Mouse (Mus musculus) midbrain, embryonic 11.5 days (tissue): Measurements from ENCODE around the gene Fam107a. TPM values are rescaled to one million over a fixed set of nuclear protein-coding genes. Genes with fewer than 3 reads are reported as not detected.

Experiments
- ATAC-seq: fragments of 200-750 bp; cut with Nextera tagmentation; 2 replicates; pipeline ENCODE4 v1.8.0; 2017; ENCODE audit warnings: moderate TSS enrichment, moderate library complexity; ENCODE audit not compliant: low FRiP score
- DNase-seq: peaks from one replicate; pipeline ENCODE4 v3.0.0; 2015; ENCODE audit warnings: low spot score; ENCODE audit errors: missing footprints
- H3K27ac ChIP-seq: fragments of 300-500 bp; sonication (generic); 2 replicates; pipeline ENCODE4 v1.5.1; 2014; ENCODE audit warnings: low read depth, low read length
- H3K27me3 ChIP-seq: fragments of 300-500 bp; sonication (generic); 2 replicates; pipeline ENCODE4 v1.6.1; 2014; ENCODE audit warnings: mild to moderate bottlenecking, low read length, moderate library complexity, mixed read lengths; ENCODE audit not compliant: control insufficient read depth, insufficient read depth
- H3K36me3 ChIP-seq: fragments of 300-500 bp; sonication (generic); 2 replicates; pipeline ENCODE4 v1.6.1; 2014; ENCODE audit warnings: mild to moderate bottlenecking, low read length, moderate library complexity, mixed read lengths; ENCODE audit not compliant: control insufficient read depth, insufficient read depth
- H3K4me1 ChIP-seq: fragments of 300-500 bp; sonication (generic); 2 replicates; pipeline ENCODE4 v1.6.1; 2014; ENCODE audit warnings: low read length; ENCODE audit not compliant: control insufficient read depth, insufficient read depth
- H3K4me2 ChIP-seq: fragments of 300-500 bp; sonication (generic); 2 replicates; pipeline ENCODE4 v1.6.1; 2014; ENCODE audit warnings: mild to moderate bottlenecking, moderate library complexity
- H3K4me3 ChIP-seq: fragments of 300-500 bp; sonication (generic); 2 replicates; pipeline ENCODE4 v1.5.1; 2014; ENCODE audit warnings: low read depth, low read length
- H3K9ac ChIP-seq: fragments of 300-500 bp; sonication (generic); 2 replicates; pipeline ENCODE4 v1.6.1; 2014; ENCODE audit warnings: low read length
- H3K9me3 ChIP-seq: fragments of 300-500 bp; sonication (generic); 2 replicates; pipeline ENCODE4 v1.6.1; 2016; ENCODE audit warnings: low read length; ENCODE audit not compliant: control insufficient read depth
- WGBS: fragments of 180-500 bp; shearing (Covaris S2); extraction: QIAGEN DNeasy Blood & Tissue Kit; methylation state at CpG from one replicate; pipeline ENCODE4 v1.1.7; 2014; 5-methylcytosine and 5-hydroxymethylcytosine counted together
- polyA plus RNA-seq: library from polyadenylated mRNA; unstranded; fragments of >200 nt; fragmentation: Nextera tagmentation; extraction: Ambion mirVana; gene quantifications from 2 replicates; pipeline ENCODE4 v1.2.1, GENCODE M21; 2014

Gene Fam107a
- polyA plus RNA-seq, 1 experiment from 2014 or later: 0.20 TPM

DNA sequence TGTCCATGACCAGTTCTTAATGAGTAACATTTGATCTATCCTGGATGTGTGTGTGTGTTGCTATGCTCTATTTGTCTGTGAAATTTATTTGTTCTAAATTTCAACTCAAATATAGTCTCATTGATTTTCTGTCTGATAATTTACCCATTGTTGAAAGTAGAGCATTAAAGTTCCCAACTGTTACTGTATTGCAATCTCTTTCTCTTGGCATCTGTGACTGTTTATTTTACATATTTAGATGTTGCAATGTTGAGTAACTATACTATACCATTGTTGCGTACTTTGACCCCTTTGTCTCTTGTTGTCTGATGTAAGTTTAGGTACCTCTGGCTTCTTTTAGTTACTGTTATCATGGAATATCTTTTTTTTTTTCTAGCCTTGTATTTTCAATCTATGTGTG, 53.4 kb downstream of the Fam107a start:
- ATAC-seq: no peak
- WGBS: 95% methylated on average over 1 of the region's 1 CpGs
- H3K9me3 ChIP-seq: no peaks in the 10 kb centered on the region

DNA sequence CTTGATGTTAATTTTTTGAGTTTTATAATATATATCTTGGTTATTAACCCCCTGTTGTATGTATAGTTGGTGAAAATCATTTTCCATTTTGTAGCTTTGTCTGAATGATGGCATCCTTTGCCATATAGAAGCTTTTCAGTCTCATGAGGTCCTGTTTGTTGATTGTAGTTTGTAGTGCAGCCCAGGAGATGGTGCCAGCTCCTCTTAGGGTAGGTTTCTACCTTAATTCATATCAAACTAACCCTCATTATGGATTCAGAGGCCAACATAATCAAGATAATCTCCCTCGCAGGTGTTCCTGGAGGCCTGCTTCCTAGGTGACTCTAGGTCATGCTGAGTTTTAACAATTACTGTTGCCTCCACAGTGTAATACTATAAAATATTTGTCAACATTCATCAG, 55.6 kb downstream of the Fam107a start:
- Histone ChIP-seq H3K27ac (no peak overlapping the region), H3K36me3 (no peaks in the 10 kb centered on the region), H3K4me2 (no peak overlapping the region), H3K9ac (no peak overlapping the region), H3K27me3 (no peaks in the 10 kb centered on the region), H3K4me3 (no peak overlapping the region), H3K4me1 (no peaks in the 10 kb centered on the region), H3K9me3 (no peaks in the 10 kb centered on the region)
- no peak for ATAC-seq
- DNase-seq: no peak
- WGBS: 47% methylated on average over 1 of the region's 1 CpGs

More for the DNA sequence above, 53.4 kb downstream of the Fam107a start:
- Histone ChIP-seq H3K4me2 (no peak overlapping the region), H3K36me3 (no peaks in the 10 kb centered on the region), H3K4me3 (no peak overlapping the region), H3K4me1 (no peaks in the 10 kb centered on the region), H3K27me3 (no peaks in the 10 kb centered on the region), H3K27ac (no peak overlapping the region), H3K9ac (no peak overlapping the region)
- no peak for DNase-seq

DNA sequence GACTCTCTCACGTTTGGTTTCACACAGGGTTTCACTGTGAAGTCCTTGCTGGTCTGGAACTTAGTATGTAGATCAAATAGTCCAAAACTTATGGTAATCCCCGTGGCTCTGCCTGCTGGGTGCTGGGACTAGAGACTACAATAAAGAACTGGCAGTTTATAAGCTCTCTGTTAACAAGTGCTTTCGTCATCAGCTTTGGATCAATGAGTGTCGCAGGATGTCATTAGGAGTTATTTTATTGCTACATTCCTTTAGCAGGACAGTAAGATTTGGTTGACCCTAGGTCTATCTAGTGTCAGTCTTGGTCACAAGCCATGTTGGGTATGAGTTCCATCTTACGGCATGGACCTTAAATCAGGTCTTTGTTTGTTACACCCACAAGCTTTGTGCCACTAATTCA, 57.6 kb downstream of the Fam107a start:
- Histone ChIP-seq H3K9me3 (no peaks in the 10 kb centered on the region), H3K4me1 (no peaks in the 10 kb centered on the region), H3K27ac (no peak overlapping the region), H3K27me3 (no peaks in the 10 kb centered on the region), H3K4me2 (no peak overlapping the region), H3K9ac (no peak overlapping the region), H3K4me3 (no peak overlapping the region), H3K36me3 (no peaks in the 10 kb centered on the region)
- ATAC-seq (no peak), DNase-seq (no peak)
- WGBS: 77% methylated on average over 5 of the region's 5 CpGs

DNA sequence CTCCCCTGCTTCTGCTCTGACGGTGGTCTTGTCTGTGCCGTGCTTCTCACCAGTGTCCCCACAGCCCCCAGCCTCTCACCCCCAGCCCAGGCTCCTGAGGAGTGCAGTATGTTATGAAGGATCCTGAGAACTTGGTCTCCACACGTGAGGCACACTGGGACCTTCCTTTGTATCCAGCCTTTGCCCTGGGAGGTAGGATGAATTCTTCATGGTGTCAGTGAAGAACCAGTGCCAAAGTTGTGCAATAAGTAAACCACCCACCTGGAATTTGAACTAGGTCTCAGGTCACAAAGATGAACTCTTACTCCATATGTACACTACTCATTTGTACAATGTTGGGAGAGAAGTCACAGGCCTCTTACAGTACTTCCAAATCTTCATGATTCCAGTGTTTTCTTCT, 58.7 kb downstream of the Fam107a start, which contains the start of gene Acox2:
TSS of gene Acox2 (minus strand) at position 188 of the 400 bp plus-strand sequence.
- Histone ChIP-seq H3K4me1 (no peaks in the 10 kb centered on the region), H3K9me3 (no peaks in the 10 kb centered on the region), H3K27ac (no peak within 1 kb of the TSS), H3K27me3 (no peaks in the 10 kb centered on the region), H3K9ac (no peak within 1 kb of the TSS), H3K4me3 (no peak within 1 kb of the TSS), H3K4me2 (no peak within 1 kb of the TSS), H3K36me3 (no peaks in the 10 kb centered on the region)
- WGBS: 84% methylated on average over 3 of the region's 3 CpGs
- DNase-seq: no peak
- no peak for ATAC-seq

DNA sequence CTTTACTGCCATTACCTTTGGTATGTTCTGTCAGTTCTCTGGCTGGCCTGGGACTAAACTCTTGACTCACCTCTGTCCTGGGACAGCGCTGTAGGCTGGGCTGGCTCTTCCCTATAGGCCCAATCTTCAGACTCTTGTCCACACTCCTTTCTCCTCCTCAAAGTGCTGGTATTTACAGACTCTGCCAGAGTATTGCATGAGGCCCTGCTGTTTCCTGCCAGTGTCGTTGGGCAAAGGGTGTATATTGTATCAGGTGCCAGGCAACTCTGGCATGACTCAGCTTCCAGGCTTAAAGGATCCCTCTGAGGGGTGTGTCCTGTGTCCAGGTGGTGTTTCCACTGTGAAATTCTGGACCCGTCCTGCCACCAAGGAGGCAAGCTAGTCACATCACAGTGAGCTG, 59.1 kb downstream of the Fam107a start:
- ATAC-seq (no peak), DNase-seq (no peak)
- WGBS: 86% methylated on average over 3 of the region's 3 CpGs
- Histone ChIP-seq H3K4me3 (no peak overlapping the region), H3K27ac (no peak overlapping the region), H3K36me3 (no peaks in the 10 kb centered on the region), H3K4me2 (no peak overlapping the region), H3K4me1 (no peaks in the 10 kb centered on the region), H3K9ac (no peak overlapping the region), H3K9me3 (no peaks in the 10 kb centered on the region), H3K27me3 (no peaks in the 10 kb centered on the region)

DNA sequence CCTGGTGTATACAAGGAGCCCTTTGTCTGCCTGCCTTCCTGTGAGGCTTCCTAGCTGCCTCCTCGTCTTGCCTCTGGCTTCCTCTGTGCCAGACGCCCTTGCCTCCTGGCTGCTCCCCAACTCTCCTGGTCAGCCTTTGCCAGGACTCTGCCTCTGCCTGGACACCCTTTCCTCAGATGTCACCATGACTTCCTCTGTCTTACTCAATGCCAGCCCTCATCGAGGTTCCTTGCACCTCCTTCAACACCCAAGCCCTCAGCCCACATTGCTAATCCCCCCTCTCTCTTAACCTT, 59.5 kb downstream of the Fam107a start:
- Histone ChIP-seq H3K27me3 (no peaks in the 10 kb centered on the region), H3K9ac (no peak overlapping the region), H3K9me3 (no peaks in the 10 kb centered on the region), H3K4me1 (no peaks in the 10 kb centered on the region), H3K4me3 (no peak overlapping the region), H3K4me2 (no peak overlapping the region), H3K36me3 (no peaks in the 10 kb centered on the region), H3K27ac (no peak overlapping the region)
- 51% methylated on average over 3 of the region's 3 CpGs for WGBS
- DNase-seq (no peak), ATAC-seq (no peak)

DNA sequence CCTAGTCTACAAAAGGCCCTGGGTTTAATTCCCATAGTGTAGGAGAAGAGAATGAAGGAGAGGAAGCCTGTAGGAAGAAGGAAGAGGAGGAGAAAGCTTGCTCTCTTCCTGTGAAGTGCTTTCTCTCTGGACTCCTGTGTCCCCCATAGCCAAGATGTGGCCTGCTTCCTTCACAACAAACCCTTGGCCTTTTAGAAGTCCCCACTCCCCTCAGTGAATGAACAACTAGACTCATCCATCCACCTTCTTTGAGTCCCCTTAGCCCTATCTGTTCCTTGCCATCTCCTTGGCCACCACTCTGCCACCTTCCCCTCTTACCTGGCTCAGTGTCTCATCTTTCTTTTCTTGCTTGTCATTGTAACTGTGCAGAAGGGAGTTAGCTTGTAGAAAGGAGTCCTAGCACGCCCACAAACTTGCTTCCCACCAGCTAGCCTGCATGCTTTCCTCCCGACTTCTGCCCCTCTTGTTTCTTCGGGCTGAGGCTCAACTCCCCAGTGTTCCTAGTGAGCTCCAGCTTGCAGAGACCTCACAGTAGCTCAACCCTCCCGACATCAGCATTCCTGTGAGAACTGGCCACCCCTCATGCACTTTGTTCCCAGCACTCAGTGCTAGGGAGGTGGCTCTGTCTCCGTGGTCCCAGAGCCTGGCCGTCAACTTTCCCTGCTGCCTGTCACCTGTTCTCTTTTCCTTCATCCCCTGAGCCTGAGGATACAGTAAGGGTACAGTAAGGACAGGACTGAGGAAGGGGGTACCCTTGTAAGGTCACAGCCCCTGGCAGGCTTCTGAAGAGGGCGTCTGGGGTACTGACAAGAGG, 60.1 kb downstream of the Fam107a start:
- Histone ChIP-seq H3K4me3 (no peak overlapping the region), H3K36me3 (no peaks in the 10 kb centered on the region), H3K27me3 (no peaks in the 10 kb centered on the region), H3K4me1 (no peaks in the 10 kb centered on the region), H3K9ac (no peak overlapping the region), H3K4me2 (no peak overlapping the region), H3K27ac (no peak overlapping the region), H3K9me3 (no peaks in the 10 kb centered on the region)
- ATAC-seq (no peak), DNase-seq (no peak)
- WGBS: 62% methylated on average over 7 of the region's 7 CpGs

DNA sequence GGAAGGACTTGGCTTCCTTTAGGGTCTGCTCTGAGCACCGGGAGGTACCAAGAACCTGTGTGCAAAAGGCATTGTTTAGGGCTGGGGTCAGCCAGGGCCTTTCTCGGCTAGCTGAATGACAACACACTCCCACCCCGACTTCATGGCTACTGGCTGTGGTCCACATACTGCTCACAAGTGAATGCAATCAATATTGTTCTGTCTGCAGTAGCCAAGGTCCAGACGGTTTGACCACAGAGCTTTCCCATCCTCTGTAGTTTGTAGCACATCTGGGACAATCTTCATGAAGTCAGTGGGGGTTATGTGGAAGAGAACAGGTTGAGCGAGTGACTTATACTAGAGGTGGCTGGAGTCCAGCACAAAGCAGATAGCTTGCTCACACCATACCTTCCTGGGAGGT, 60.9 kb downstream of the Fam107a start:
- no peaks in the 10 kb centered on the region for H3K27me3 ChIP-seq
- no peak overlapping the region for H3K4me3 ChIP-seq
- H3K9me3 ChIP-seq: no peaks in the 10 kb centered on the region
- H3K9ac ChIP-seq: no peak overlapping the region
- no peak overlapping the region for H3K4me2 ChIP-seq
- no peak for DNase-seq
- no peak for ATAC-seq
- H3K36me3 ChIP-seq: no peaks in the 10 kb centered on the region
- 74% methylated on average over 5 of the region's 5 CpGs for WGBS
- H3K27ac ChIP-seq: no peak overlapping the region
- H3K4me1 ChIP-seq: no peaks in the 10 kb centered on the region

DNA sequence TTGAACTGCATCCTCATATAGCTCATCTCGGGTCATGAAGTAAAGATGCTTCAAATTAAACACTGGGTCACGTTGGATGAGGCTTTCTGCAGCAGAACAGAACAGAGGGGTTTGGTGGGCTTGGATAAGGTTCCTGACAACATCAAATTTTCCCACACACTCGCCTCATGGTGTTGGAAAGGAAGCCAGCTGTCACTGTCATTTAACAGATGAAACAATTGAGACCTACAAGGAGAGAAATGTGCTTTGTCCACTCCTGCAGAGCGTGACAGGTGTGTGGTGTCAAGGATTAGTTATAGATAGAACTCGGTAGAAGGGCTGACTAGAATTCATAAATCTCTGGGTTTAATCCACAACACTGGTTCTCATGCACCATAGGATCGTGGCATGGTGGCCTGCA, 61.8 kb downstream of the Fam107a start:
- Histone ChIP-seq H3K9ac (no peak overlapping the region), H3K4me1 (no peaks in the 10 kb centered on the region), H3K27ac (no peak overlapping the region), H3K9me3 (no peaks in the 10 kb centered on the region), H3K36me3 (no peaks in the 10 kb centered on the region), H3K27me3 (no peaks in the 10 kb centered on the region), H3K4me3 (no peak overlapping the region), H3K4me2 (no peak overlapping the region)
- ATAC-seq (no peak), DNase-seq (no peak)
- WGBS: 74% methylated on average over 6 of the region's 6 CpGs
